In the genomic region with DNA sequence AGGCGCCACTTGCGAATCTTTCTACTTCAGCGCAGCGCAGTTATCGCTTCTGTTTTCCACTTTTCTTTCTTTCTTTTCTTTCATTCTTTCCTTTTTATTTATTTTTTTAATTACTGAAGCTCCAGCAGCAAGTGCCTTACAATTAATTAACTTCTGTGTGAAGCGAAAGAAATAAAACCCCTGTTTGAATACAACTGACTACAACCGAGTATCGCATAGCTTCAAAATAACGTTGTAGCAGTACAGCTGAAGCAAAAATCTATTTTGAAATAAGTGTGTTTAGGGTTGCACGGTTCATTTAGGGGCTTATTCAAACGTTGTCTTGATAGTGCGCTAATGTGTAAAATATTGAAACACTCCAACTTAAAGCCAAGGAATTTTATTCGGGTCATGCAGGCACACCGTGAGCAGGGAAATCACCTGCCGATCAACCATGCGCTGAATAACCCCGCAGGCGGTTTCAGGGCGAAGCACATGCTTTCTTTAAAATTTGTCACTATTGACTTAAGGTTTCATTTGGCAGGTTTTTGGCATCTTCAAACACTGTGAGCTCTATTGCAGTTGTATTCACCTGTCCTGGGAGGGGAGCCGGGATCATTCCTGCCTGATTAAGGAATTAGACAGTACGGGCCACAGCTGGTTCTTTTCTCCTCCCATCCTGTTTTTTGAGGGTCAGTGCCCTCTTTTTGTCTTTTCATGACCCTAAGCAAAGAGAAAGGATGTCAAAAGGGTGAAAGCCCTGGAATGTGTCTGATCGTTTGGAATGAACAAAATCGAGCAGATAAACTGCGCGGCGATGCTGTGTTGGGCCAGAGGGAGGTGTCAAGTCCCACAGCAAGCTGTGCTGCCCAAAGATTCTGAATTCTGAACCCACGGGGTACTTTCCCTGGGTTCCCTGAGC, we compare ENCODE assay signal across 8 mouse cellular contexts. TPM values are rescaled to one million over a fixed set of nuclear protein-coding genes. Genes with fewer than 3 reads are reported as not detected.
DNase-seq lines count a peak whose midpoint lies in the region; ATAC-seq and TF ChIP-seq lines count a peak whose summit lies in the region.

No protein-coding gene starts in this region.

- no peak overlapping the region for H3K9ac ChIP-seq in forebrain, embryonic 16.5 days (replicated peaks; ENCODE audit: low read depth, low read length)

- peak overlapping the region; percentile 87 for H3K4me3 ChIP-seq in megakaryocyte, embryonic 14.5 days (replicated peaks)
- peak overlapping the region; percentile 44 for H3K4me3 ChIP-seq in forebrain, embryonic 16.5 days (replicated peaks; ENCODE audit: low read length)
- peak overlapping the region; percentile 49 for H3K4me3 ChIP-seq in kidney, adult 2 months (ENCODE audit: insufficient read depth, low read depth, low read length)
- peak overlapping the region; percentile 56 for H3K4me3 ChIP-seq in midbrain, embryonic 10.5 days

- peaks cover 84% of the 10 kb centered on the region for H3K27me3 ChIP-seq in megakaryocyte, embryonic 14.5 days (replicated peaks)
- peaks cover 18% of the 10 kb centered on the region for H3K27me3 ChIP-seq in forebrain, embryonic 16.5 days (replicated peaks; ENCODE audit: control insufficient read depth, insufficient read depth, low read length)
- no peaks in the 10 kb centered on the region; the same call in 1 of the 2 replicates for H3K27me3 ChIP-seq in kidney, adult 2 months (replicated peaks; ENCODE audit: control insufficient read depth, insufficient read depth, low read length)
- peaks cover 77% of the 10 kb centered on the region for H3K27me3 ChIP-seq in midbrain, embryonic 10.5 days (ENCODE audit: low read depth, poor library complexity, severe bottlenecking)

- no peak for TF ChIP-seq POLR2A in kidney, adult 2 months (IDR thresholded peaks at IDR 0.05; ENCODE audit: low read depth, low read length)

- H3K27ac ChIP-seq in forebrain, embryonic 16.5 days (ENCODE audit: low read length), result no peak overlapping the region
- no peak overlapping the region for H3K27ac ChIP-seq in kidney, adult 2 months (ENCODE audit: insufficient read depth, low read depth, low read length)
- no peak overlapping the region for H3K27ac ChIP-seq in midbrain, embryonic 10.5 days (replicated peaks)

- H3K4me1 ChIP-seq in megakaryocyte, embryonic 14.5 days, result peaks cover 22% of the 10 kb centered on the region
- H3K4me1 ChIP-seq in forebrain, embryonic 16.5 days (replicated peaks; ENCODE audit: control insufficient read depth, insufficient read depth, low read length), result peaks cover 17% of the 10 kb centered on the region
- peaks cover 9% of the 10 kb centered on the region for H3K4me1 ChIP-seq in kidney, adult 2 months (ENCODE audit: control insufficient read depth, insufficient read depth, low read length)
- H3K4me1 ChIP-seq in midbrain, embryonic 10.5 days, result peaks cover 40% of the 10 kb centered on the region

- no peaks in the 10 kb centered on the region for H3K9me3 ChIP-seq in megakaryocyte, embryonic 14.5 days
- no peaks in the 10 kb centered on the region for H3K9me3 ChIP-seq in forebrain, embryonic 16.5 days (ENCODE audit: control insufficient read depth, low read length)
- H3K9me3 ChIP-seq in midbrain, embryonic 10.5 days (replicated peaks), result no peaks in the 10 kb centered on the region

- WGBS in forebrain, embryonic 16.5 days, result 3% methylated on average over 27 of the region's 27 CpGs
- WGBS in kidney, adult 2 months, result 11% methylated on average over 27 of the region's 27 CpGs
- 13% methylated on average over 27 of the region's 27 CpGs for WGBS in midbrain, embryonic 10.5 days

- DNase-seq in kidney, adult 2 months, result peak; percentile 57
- peak; percentile 43 for DNase-seq in midbrain, embryonic 10.5 days (ENCODE audit: low spot score)
- no peak for DNase-seq in MN1 (ENCODE audit: low spot score)
- no peak for DNase-seq in right cerebral cortex, adult 18-20 months
- no peak for DNase-seq in layer of hippocampus, adult 18-20 months (ENCODE audit: low spot score in 2 of 2)

- peak; percentile 48 for TF ChIP-seq CTCF in kidney, adult 2 months (conservative IDR thresholded peaks at IDR 0.05; ENCODE audit: insufficient read depth, insufficient read length, low read depth, low read length)

- no peaks in the 10 kb centered on the region for H3K36me3 ChIP-seq in megakaryocyte, embryonic 14.5 days (replicated peaks; ENCODE audit: low read length)
- no peaks in the 10 kb centered on the region for H3K36me3 ChIP-seq in forebrain, embryonic 16.5 days (ENCODE audit: control insufficient read depth, insufficient read depth)
- no peaks in the 10 kb centered on the region for H3K36me3 ChIP-seq in kidney, adult 2 months (ENCODE audit: control insufficient read depth, insufficient read depth, low read length)
- no peaks in the 10 kb centered on the region for H3K36me3 ChIP-seq in midbrain, embryonic 10.5 days

- no peak for ATAC-seq in megakaryocyte, adult 5-6 weeks (ENCODE audit: poor library complexity, severe bottlenecking)
- ATAC-seq in forebrain, embryonic 16.5 days, result no peak

- H3K4me2 ChIP-seq in forebrain, embryonic 16.5 days (ENCODE audit: low read length), result peak overlapping the region; percentile 75

RNA-seq across cellular contexts. Expression of a gene that starts 0.9 kb away (rescaled TPM):
- not detected in 2 replicates for polyA plus RNA-seq in megakaryocyte, embryonic 14.5 days (2012; ENCODE audit: insufficient read depth, low replicate concordance)
- 0.25 and 0.36 TPM in 2 replicates for total RNA-seq in megakaryocyte, adult 5-6 weeks (2015)
- not detected in 2 replicates for total RNA-seq in megakaryocyte, adult 5-6 weeks (2017)
- 1.1 and 1.5 TPM in 2 replicates for polyA plus RNA-seq in forebrain, embryonic 16.5 days (2015; fragmentation: Nextera tagmentation; extraction: Ambion mirVana)
- polyA plus RNA-seq in kidney, adult 2 months (2012; rRNA removed), result 1.5 and 1.9 TPM in 2 replicates
- 0.88 and 1.1 TPM in 2 replicates for polyA plus RNA-seq in midbrain, embryonic 10.5 days (2016; fragmentation: Nextera tagmentation; extraction: Ambion mirVana)
- total RNA-seq in layer of hippocampus, adult 18-20 months (2021), result 1 to 10 TPM; 2.1 to 3.1 TPM

Comparison
In these comparisons a context has a peak if more than half of its experiments do, and no peak if none do; other contexts are left out.
1. DNase-seq: peak in kidney, adult 2 months (single experiment) and midbrain, embryonic 10.5 days (single experiment); none in MN1 (single experiment), right cerebral cortex, adult 18-20 months (single experiment) and layer of hippocampus, adult 18-20 months (0 of 2).
2. Peak in every context shown above with its lines, with median percentiles within 50 percentile points of each other: H3K4me3 ChIP-seq.